Mouse (Mus musculus) kidney, adult 11 months (tissue): Measurements from ENCODE around the gene Pde1b.

Source experiments
- DNase-seq: peaks from one replicate; pipeline ENCODE4 v3.0.0; 2022

Pde1b gene

GRCm38 (mm10) chr15:103552096-103552690 is 49.4 kb downstream of the Pde1b start:
- DNase-seq, result no peak

GRCm38 (mm10) chr15:103564981-103565380 is 62.1 kb downstream of the Pde1b start, which contains the start of gene Glycam1:
Gene Glycam1, minus strand, starts transcription at chr15:103565081.
- no peak for DNase-seq
